In the genomic region with DNA sequence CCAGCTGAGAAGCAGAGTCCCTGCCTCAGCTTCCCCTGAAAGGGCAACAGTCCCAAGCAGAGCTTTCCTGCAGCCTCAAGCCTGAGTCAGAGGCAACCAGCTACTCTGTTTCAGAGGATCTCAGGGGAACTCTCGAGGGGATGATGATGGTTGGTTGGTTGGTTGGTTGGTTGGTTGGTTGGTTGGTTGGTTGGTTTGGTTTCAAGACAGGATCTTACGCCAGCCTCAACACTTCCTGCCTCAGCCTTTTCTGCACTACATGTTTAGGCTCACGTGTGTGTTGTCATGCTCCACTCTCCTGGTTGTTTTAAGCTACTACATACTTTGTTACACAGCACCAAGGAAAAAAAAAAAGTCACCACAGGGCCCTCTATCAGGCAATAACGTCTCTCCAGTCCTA, we compare ENCODE assay signal across 30 mouse cellular contexts. TPM values are rescaled to one million over a fixed set of nuclear protein-coding genes. Genes with fewer than 3 reads are reported as not detected.
DNase-seq lines count a peak whose midpoint lies in the region; ATAC-seq and TF ChIP-seq lines count a peak whose summit lies in the region.
"Had no signal": no experiment of that assay in that cellular context is flagged by ENCODE, and none has a peak within 500 bp of the region (broad histone marks: within the 10 kb centered on the region; RNA-seq: fewer than 3 reads in every experiment).

No protein-coding gene starts in this region.

- in situ Hi-C loops in CH12.LX (cut with MboI; ENCODE audit: low pct_ligation_motif_present, low pct_unique_long_range_greater_than_20kb, low sequenced_read_pairs): no loop called here

- TF ChIP-seq EP300 in CH12.LX (IDR thresholded peaks at IDR 0.05; ENCODE audit: low read length): no peak

- dilution Hi-C loops in CH12.LX (cut with MboI; ENCODE audit: extremely low pct_ligation_motif_present, extremely low pct_unique_long_range_greater_than_20kb, low sequenced_read_pairs): no loop called here

- ATAC-seq in inflammation-experienced regulatory T-cells, adult 6 months: peak; percentile 26
- ATAC-seq in stomach, embryonic 15.5 days (ENCODE audit: insufficient read depth, low FRiP score, low read depth): no peak
- ATAC-seq: forebrain, embryonic 13.5 days; intestine, embryonic 15.5 days had no signal

- no peak overlapping the region for H3K4me2 ChIP-seq in CH12.LX (ENCODE audit: insufficient read depth, low read depth, poor library complexity, severe bottlenecking)
- no peak overlapping the region for H3K4me2 ChIP-seq in stomach, embryonic 15.5 days
- H3K4me2 ChIP-seq: forebrain, embryonic 13.5 days; heart, embryonic 12.5 days; hindbrain, embryonic 15.5 days; intestine, embryonic 15.5 days; limb, embryonic 13.5 days; liver, embryonic 11.5 days; midbrain, embryonic 13.5 days had no signal

- no peak for TF ChIP-seq RAD21 in CH12.LX (IDR thresholded peaks at IDR 0.05; ENCODE audit: low read depth, low read length)

- no peaks in the 10 kb centered on the region for H3K9me3 ChIP-seq in CH12.LX (replicated peaks; ENCODE audit: low read length)
- no peaks in the 10 kb centered on the region for H3K9me3 ChIP-seq in stomach, embryonic 15.5 days
- H3K9me3 ChIP-seq: forebrain, embryonic 13.5 days; heart, embryonic 12.5 days; hindbrain, embryonic 15.5 days; intestine, embryonic 15.5 days; limb, embryonic 13.5 days; midbrain, embryonic 13.5 days had no signal

- no peaks in the 10 kb centered on the region for H3K79me2 ChIP-seq in CH12.LX (replicated peaks; ENCODE audit: control insufficient read depth, extremely low read depth, insufficient read depth, poor library complexity, severe bottlenecking)

- no peak overlapping the region for H3K4me3 ChIP-seq in CH12.LX (replicated peaks in 1 of 3; ENCODE audit: low read depth in 2 of 3, low read length in 2 of 3, poor library complexity in 1 of 3)
- no peak overlapping the region for H3K4me3 ChIP-seq in stomach, embryonic 15.5 days (replicated peaks)
- H3K4me3 ChIP-seq: forebrain, embryonic 13.5 days; heart, adult 2 months; heart, embryonic 12.5 days; hindbrain, embryonic 15.5 days; intestine, embryonic 15.5 days; left cerebral cortex, adult 2 months; limb, embryonic 13.5 days; midbrain, embryonic 13.5 days had no signal

- no peak overlapping the region for H3K27ac ChIP-seq in CH12.LX (ENCODE audit: insufficient read depth, low read depth)
- H3K27ac ChIP-seq in stomach, embryonic 15.5 days: peak overlapping the region; percentile 75; the same call in 1 of the 2 replicates
- H3K27ac ChIP-seq: forebrain, embryonic 13.5 days; heart, adult 2 months; hindbrain, embryonic 15.5 days; intestine, embryonic 15.5 days; left cerebral cortex, adult 2 months; limb, embryonic 13.5 days; midbrain, embryonic 13.5 days had no signal

- H3K27me3 ChIP-seq in CH12.LX (replicated peaks): peaks cover 11% of the 10 kb centered on the region
- no peaks in the 10 kb centered on the region for H3K27me3 ChIP-seq in stomach, embryonic 15.5 days (replicated peaks)
- H3K27me3 ChIP-seq: forebrain, embryonic 13.5 days; hindbrain, embryonic 15.5 days; intestine, embryonic 15.5 days; limb, embryonic 13.5 days; midbrain, embryonic 13.5 days had no signal

- H3K9ac ChIP-seq in CH12.LX (ENCODE audit: insufficient read depth, low read depth): no peak overlapping the region
- H3K9ac ChIP-seq in stomach, embryonic 15.5 days: no peak overlapping the region
- H3K9ac ChIP-seq: forebrain, embryonic 13.5 days; heart, embryonic 12.5 days; hindbrain, embryonic 15.5 days; intestine, embryonic 15.5 days; limb, embryonic 13.5 days; midbrain, embryonic 13.5 days had no signal

- peaks cover 0 to 11% of the 10 kb centered on the region in 2 experiments for H3K36me3 ChIP-seq in CH12.LX (replicated peaks in 1 of 2; ENCODE audit: control insufficient read depth in 1 of 2, insufficient read depth in 1 of 2, low read length in 1 of 2)
- no peaks in the 10 kb centered on the region for H3K36me3 ChIP-seq in stomach, embryonic 15.5 days
- H3K36me3 ChIP-seq: hindbrain, embryonic 15.5 days; intestine, embryonic 15.5 days had no signal

- 74% methylated on average over 4 of the region's 4 CpGs for WGBS in stomach, embryonic 15.5 days

- no peak for TF ChIP-seq POLR2A in CH12.LX (IDR thresholded peaks at IDR 0.05; ENCODE audit: low read depth, low read length)

- peak; percentile 36 for DNase-seq in CD4-positive helper T cell, adult 2 months (ENCODE audit: low read depth, low spot score)
- no peak for DNase-seq in CH12.LX (ENCODE audit: extremely low read depth)
- no peak for DNase-seq in layer of hippocampus, adult 11-12 months (ENCODE audit: low spot score)
- no peak for DNase-seq in layer of hippocampus, postnatal 25 days (ENCODE audit: extremely low spot score in 1 of 2, low spot score in 1 of 2)
- DNase-seq in left cerebral cortex, adult 18-20 months (ENCODE audit: low spot score in 2 of 2): no peak
- DNase-seq: adrenal gland, postnatal 14 days; cerebellum, adult 11 months; cerebellum, adult 9-10 months; cerebellum, postnatal 36 days; gastrocnemius, postnatal 10 days; heart, adult 2 months; kidney, adult 2 months; kidney, postnatal 10 days; layer of hippocampus, adult 9-11 months; lung, postnatal 36 days; right cerebral cortex, postnatal 25 days had no signal

- no peak for TF ChIP-seq CTCF in CH12.LX (conservative IDR thresholded peaks at IDR 0.05 in 1 of 2, IDR thresholded peaks at IDR 0.05 in 1 of 2; ENCODE audit: low read depth in 2 of 2, low read length in 2 of 2)

- H3K4me1 ChIP-seq in CH12.LX (ENCODE audit: control insufficient read depth in 1 of 2, insufficient read depth in 2 of 2): peaks cover 0 to 10% of the 10 kb centered on the region in 2 experiments; a peak in 1 of 4 replicates
- H3K4me1 ChIP-seq in stomach, embryonic 15.5 days: peaks cover 10% of the 10 kb centered on the region

TF ChIP-seq in CH12.LX, 34 proteins besides CTCF, POLR2A, EP300 and RAD21:
- TF ChIP-seq MXI1 (IDR thresholded peaks at IDR 0.05; ENCODE audit: low read depth, low read length): no peak
- TF ChIP-seq JUN (IDR thresholded peaks at IDR 0.05; ENCODE audit: insufficient read depth, low read depth, low read length): no peak
- TF ChIP-seq BHLHE40 (IDR thresholded peaks at IDR 0.05; ENCODE audit: low read depth, low read length): 0 out of 2 replicates have a peak, but pooled peaks have one; percentile 14
- TF ChIP-seq TCF12 (IDR thresholded peaks at IDR 0.05; ENCODE audit: low read depth, low read length): no peak
- TF ChIP-seq TBP (conservative IDR thresholded peaks at IDR 0.05; ENCODE audit: low read depth, low read length): no peak
- no peak for TF ChIP-seq SMC3 (IDR thresholded peaks at IDR 0.05; ENCODE audit: low read depth, low read length)

RNA-seq across cellular contexts. Expression of a gene that starts 4.5 kb away (rescaled TPM):
- total RNA-seq in CH12.LX (2012; rRNA removed) (0.17 and 0.21 TPM in 2 replicates), CH12.LX (2014; rRNA removed) (not detected in 2 replicates)
- polyA plus RNA-seq in CH12.LX (2012; ENCODE audit: insufficient read length, low read depth): 0.14 TPM in 1 of 2 replicates, not detected in the other
- polyA plus RNA-seq in inflammation-experienced regulatory T-cells, adult 6 months (2017; shearing (Covaris generic)): 1 to 10 TPM in 2 of 3 experiments, under 1 TPM in 1; 0.82 to 1.1 (median 1.1) TPM
- polyA plus RNA-seq in stomach, embryonic 15.5 days (2015; fragmentation: Nextera tagmentation; extraction: Ambion mirVana): 0.37 and 0.53 TPM in 2 replicates
- 1 to 10 TPM in 1 of 2 experiments, under 1 TPM in 1; 0.44 to 1.2 TPM for total RNA-seq in layer of hippocampus, postnatal 25 days (2021)
- total RNA-seq in left cerebral cortex, adult 18-20 months (2021): under 1 TPM in 1 of 2 experiments, not detected in 1; 0.79 TPM
- total RNA-seq: megakaryocyte-erythroid progenitor cell, adult 5-6 weeks had no signal
- polyA plus RNA-seq: embryonic facial prominence, embryonic 11.5 days had no signal

RNA-seq across cellular contexts. Expression of a gene that starts 51.0 kb away (rescaled TPM):
- total RNA-seq in CH12.LX (2012; rRNA removed) (0.92 and 1.6 TPM in 2 replicates), CH12.LX (2014; rRNA removed) (0.36 and 0.55 TPM in 2 replicates)
- polyA plus RNA-seq in CH12.LX (2012; ENCODE audit: insufficient read length, low read depth): 0.47 and 0.53 TPM in 2 replicates
- under 1 TPM in 1 of 3 experiments, not detected in 2; 0.17 TPM for polyA plus RNA-seq in inflammation-experienced regulatory T-cells, adult 6 months (2017; shearing (Covaris generic))
- polyA plus RNA-seq in stomach, embryonic 15.5 days (2015; fragmentation: Nextera tagmentation; extraction: Ambion mirVana): 1.9 and 2.2 TPM in 2 replicates
- total RNA-seq in layer of hippocampus, postnatal 25 days (2021): under 1 TPM in 1 of 2 experiments, not detected in 1; 0.39 TPM
- under 1 TPM; 0.49 to 0.95 TPM for total RNA-seq in left cerebral cortex, adult 18-20 months (2021)
- total RNA-seq: hematopoietic stem cell, adult 5-6 weeks; megakaryocyte-erythroid progenitor cell, adult 5-6 weeks had no signal

RNA-seq across cellular contexts. Expression of a gene that starts 52.8 kb away (rescaled TPM):
- 0.08 TPM in 1 of 2 replicates, not detected in the other for total RNA-seq in CH12.LX (2012; rRNA removed)
- total RNA-seq in CH12.LX (2014; rRNA removed): not detected in 2 replicates
- polyA plus RNA-seq in CH12.LX (2012; ENCODE audit: insufficient read length, low read depth): 0.06 TPM in 1 of 2 replicates, not detected in the other
- polyA plus RNA-seq in inflammation-experienced regulatory T-cells, adult 6 months (2017; shearing (Covaris generic)): 1 to 10 TPM in 2 of 3 experiments, under 1 TPM in 1; 0.42 to 1.2 (median 1.1) TPM
- polyA plus RNA-seq in stomach, embryonic 15.5 days (2015; fragmentation: Nextera tagmentation; extraction: Ambion mirVana): 0.59 and 0.89 TPM in 2 replicates
- under 1 TPM; 0.09 to 0.10 TPM for total RNA-seq in layer of hippocampus, postnatal 25 days (2021)
- total RNA-seq in left cerebral cortex, adult 18-20 months (2021): under 1 TPM; 0.72 to 0.96 TPM
- total RNA-seq: megakaryocyte-erythroid progenitor cell, adult 5-6 weeks had no signal
- polyA plus RNA-seq: heart, embryonic 12.5 days; heart, postnatal 0 days had no signal
